Mouse (Mus musculus): ENCODE data around the gene Slc12a7.

GRCm38 (mm10) chr13:73831486-73831885, 98.6 kb downstream of the Slc12a7 start:
- TF ChIP-seq CTCF (IDR thresholded peaks at IDR 0.05; ENCODE audit: borderline replicate concordance, insufficient read depth, low read length) (peak; percentile 38; the same call in 1 of the 2 replicates), POLR2A (IDR thresholded peaks at IDR 0.05; ENCODE audit: low read depth, low read length) (no peak)
